Mouse (Mus musculus) megakaryocyte-erythroid progenitor cell, adult 5-6 weeks (primary cell): Measurements from ENCODE around the gene Bmf. TPM values are rescaled to one million over a fixed set of nuclear protein-coding genes. Genes with fewer than 3 reads are reported as not detected.

Experiments used
- ATAC-seq: replicated peaks from 2 replicates; pipeline ENCODE4 v1.8.0; 2016; ENCODE audit warnings: mild to moderate bottlenecking, inconsistent platforms; ENCODE audit not compliant: severe bottlenecking, poor library complexity, low FRiP score, low TSS enrichment
- total RNA-seq, 2 experiments: library from RNA; stranded (forward) in 1 of 2; stranded (reverse) in 1 of 2; fragments of 200-1000, 215-1000 nt in 1 of 2; fragments of >200 nt in 1 of 2; fragmentation: Nextera tagmentation in 1 of 2; gene quantifications; 2 replicates each; pipeline ENCODE4 v1.2.3; 2014 to 2017

Bmf gene
- total RNA-seq, 2 experiments from 2014 or later: 1.2 to 2.1 TPM

DNA sequence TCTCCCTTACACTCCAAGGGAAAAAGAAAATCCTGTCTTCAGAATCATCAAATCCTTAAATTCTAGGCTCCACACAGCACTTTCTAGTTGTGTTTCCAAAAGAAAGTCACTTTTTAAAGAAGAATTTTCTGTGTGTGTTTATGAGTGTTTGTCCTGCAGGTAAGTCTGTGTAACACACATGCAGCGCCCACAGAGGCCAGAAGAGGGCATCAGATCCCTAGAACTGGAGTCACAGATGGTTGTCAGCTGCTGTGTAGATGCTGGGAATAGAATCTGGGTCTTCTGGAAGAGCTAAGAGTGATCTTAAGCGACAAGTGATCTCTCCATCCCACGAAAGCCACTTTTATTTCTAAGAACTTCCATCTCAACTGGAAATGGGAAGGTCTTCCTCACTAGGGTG, 61.7 kb downstream of the Bmf start:
- no peak for ATAC-seq

DNA sequence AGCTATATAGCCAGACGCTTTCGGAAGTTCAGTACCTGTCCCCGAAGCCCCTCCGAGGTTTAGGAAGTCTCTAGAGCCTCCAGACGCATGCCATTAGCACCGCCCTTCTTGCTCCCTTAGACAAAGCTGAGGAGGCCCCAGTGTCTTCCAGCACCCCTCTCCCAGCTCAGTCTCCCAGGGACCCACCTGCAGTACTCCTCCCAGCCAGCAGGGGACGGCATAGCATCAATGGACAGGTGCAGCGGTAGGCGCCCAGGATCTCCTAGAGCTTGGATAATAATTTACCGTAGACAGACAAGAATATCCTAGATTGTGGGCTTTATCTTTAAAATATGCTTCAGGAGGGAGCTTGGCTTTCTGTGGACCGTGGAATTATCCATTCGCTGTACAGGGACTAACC, 62.6 kb downstream of the Bmf start:
- ATAC-seq: peak; percentile 86

DNA sequence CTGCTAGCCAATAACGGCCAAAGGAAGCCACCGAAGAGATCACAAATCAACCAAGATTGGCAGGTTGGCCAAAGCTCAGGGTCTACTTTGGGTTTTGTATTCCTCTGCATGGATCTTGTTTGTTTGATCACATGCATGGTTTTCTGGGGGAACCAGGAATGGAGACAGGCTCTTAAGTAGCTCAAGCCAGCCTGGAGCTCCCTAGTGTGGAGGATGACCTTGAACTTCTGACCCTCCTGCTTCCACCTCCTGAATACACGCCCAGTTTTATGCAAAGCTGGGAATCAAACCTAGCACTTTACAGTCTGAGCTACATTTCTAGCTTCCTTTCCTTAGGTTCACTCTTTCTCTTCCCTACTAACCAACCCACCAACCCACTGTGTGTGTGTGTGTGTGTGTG, 64.1 kb downstream of the Bmf start:
- ATAC-seq: no peak

DNA sequence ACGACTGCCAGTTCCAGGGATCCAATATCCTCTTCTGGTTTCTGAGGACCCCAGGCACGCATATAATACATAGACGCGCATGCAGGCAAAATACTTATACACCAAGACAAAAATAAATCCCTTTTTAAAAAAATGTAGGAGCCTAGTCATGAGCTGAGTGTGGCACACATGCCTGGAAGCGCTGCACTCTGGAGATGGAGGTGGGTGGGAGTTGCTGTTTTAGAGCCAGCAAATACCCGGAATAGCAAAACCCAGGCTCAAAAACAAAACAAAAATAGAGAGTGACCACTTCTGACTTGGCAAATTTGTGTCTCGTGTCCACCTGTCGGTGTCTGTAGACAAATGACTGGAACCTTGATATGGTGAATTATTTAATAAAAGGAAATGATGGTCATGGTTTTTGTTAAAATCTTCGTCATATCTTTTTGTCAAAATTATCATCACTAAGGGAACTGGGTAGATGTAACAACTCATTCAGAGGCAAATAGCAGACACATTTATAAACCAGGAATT, 65.0 kb downstream of the Bmf start:
- no peak for ATAC-seq

DNA sequence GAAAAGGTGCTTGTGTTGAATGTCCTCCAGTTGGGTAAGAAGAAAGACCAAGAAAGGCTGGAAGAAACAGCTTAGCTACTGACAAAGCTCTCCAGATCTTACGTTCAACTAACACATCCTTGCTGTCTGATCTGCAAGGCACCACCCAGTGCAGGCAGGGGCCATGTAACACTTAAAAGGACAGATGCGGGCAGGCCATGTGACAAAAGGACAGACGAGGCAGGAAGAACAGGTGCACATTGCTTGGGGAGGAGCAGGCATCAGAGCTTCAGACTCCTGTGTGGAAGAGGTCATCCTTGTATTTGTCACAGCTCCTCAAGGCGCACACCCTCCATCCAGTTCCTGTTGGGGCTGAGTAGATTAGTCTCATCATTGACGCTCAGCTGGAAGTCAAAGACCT, 66.5 kb downstream of the Bmf start:
- no peak for ATAC-seq

DNA sequence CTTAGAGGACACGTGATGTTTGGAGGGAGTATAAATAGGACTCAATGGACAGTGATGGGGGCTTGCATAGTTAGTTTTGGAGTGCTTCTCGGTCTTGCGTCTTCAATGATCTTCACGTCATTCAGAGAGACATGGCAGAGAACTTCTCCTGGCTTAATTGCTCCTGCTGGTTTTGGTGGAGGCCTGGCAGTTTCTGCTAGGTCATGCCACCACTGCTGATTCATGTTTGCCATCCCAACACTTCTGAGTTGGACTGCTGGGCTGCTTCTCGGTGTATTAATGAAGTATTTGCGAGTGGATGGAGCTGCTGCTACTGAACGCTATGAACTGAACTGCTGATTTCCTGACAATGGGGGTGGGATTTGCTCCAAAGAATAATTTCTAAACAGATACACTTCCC, 68.6 kb downstream of the Bmf start:
- no peak for ATAC-seq

DNA sequence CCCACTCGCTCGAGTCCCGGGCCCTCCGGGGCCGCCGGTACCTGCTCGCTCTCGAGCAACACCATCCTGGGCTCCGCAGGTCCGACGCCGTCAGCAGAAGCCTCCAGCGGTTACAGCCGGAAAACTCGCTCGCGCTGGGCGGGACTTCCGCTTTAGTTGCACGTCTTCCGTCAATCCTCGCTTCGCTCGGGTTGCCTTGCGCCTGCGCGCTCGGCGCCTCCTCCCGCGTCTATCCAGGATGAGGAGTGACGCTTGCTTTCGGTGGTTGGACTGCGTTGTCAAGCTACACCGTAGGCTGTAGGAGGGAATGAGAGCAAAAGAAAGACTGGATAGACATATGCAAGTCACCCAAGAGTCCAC, 70.0 kb downstream of the Bmf start, which contains the start of gene Srp14:
Gene Srp14, minus strand, starts transcription at position 162 of the 360 bp plus-strand sequence.
- ATAC-seq: peak; percentile 97

DNA sequence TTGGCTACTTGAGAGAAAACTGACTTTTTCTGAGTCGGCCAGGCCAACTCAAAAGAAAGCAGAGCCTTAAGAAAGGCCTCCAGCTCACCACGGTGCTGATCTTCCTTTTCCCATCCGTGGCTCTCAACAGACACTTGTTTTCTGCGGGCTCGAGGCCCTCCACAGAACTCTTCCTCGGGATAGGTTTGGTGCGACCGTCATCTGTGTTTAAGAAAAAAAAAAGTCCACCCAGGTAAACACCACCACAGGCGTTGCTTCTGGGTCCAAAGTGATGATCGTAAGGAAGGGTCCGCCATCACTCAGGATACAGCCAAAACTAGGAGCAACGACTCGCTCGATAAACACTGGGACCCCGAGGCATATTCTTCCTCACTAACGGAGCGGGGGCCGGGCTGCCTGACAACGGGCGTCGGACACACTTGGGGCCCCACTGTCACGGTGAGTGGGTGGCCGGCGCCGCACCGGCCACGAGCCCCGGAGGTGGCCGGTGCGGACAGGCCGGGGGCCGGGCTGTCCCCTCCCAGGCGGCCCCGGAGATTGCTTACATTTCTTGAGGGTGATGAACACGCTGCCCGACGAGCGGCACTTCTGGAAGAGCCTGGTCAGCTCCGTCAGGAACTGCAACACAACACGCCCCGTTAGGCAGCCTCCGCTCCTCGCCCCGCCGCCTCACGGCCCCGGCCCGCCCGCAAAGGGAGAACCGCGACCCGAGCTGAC, 70.5 kb downstream of the Bmf start:
- ATAC-seq: peak; percentile 13; the same call in 1 of the 2 replicates

Other genes starting within 250 kb of the Bmf start
- not detected in 2 replicates for gene Gpr176, start 176.3 kb downstream of the Bmf start, total RNA-seq (2014; fragmentation: Nextera tagmentation)
- gene Gpr176, start 176.3 kb downstream of the Bmf start, total RNA-seq (2017): not detected in 2 replicates
- gene Eif2ak4, start 161.1 kb downstream of the Bmf start, total RNA-seq (2014; fragmentation: Nextera tagmentation): 18.1 and 21.0 TPM in 2 replicates
- gene Eif2ak4, start 161.1 kb downstream of the Bmf start, total RNA-seq (2017): 12.6 and 17.9 TPM in 2 replicates
- gene Srp14, start 70.0 kb downstream of the Bmf start, total RNA-seq (2014; fragmentation: Nextera tagmentation): 137 and 155 TPM in 2 replicates
- gene Srp14, start 70.0 kb downstream of the Bmf start, total RNA-seq (2017): 129 and 225 TPM in 2 replicates
- 51.3 and 64.1 TPM in 2 replicates for gene Bub1b, start 48.5 kb upstream of the Bmf start, total RNA-seq (2014; fragmentation: Nextera tagmentation)
- 89.9 and 103 TPM in 2 replicates for gene Bub1b, start 48.5 kb upstream of the Bmf start, total RNA-seq (2017)
- gene Pak6, start 113.6 kb upstream of the Bmf start, total RNA-seq (2014; fragmentation: Nextera tagmentation): 0.55 and 0.77 TPM in 2 replicates
- gene Pak6, start 113.6 kb upstream of the Bmf start, total RNA-seq (2017): 1.0 and 1.4 TPM in 2 replicates
- not detected in 2 replicates for gene Ankrd63, start 154.3 kb upstream of the Bmf start, total RNA-seq (2014; fragmentation: Nextera tagmentation)
- 0.15 and 0.19 TPM in 2 replicates for gene Ankrd63, start 154.3 kb upstream of the Bmf start, total RNA-seq (2017)
- 12.9 and 24.3 TPM in 2 replicates for gene Plcb2, start 178.8 kb upstream of the Bmf start, total RNA-seq (2014; fragmentation: Nextera tagmentation)
- 6.2 and 16.3 TPM in 2 replicates for gene Plcb2, start 178.8 kb upstream of the Bmf start, total RNA-seq (2017)
- gene Inafm2, start 196.1 kb upstream of the Bmf start, total RNA-seq (2014; fragmentation: Nextera tagmentation): 14.5 and 20.5 TPM in 2 replicates
- gene Inafm2, start 196.1 kb upstream of the Bmf start, total RNA-seq (2017): 10.1 and 13.9 TPM in 2 replicates
- gene Ccdc9b, start 213.0 kb upstream of the Bmf start, total RNA-seq (2014; fragmentation: Nextera tagmentation): 0.27 and 1.5 TPM in 2 replicates
- gene Ccdc9b, start 213.0 kb upstream of the Bmf start, total RNA-seq (2017): 0.09 and 1.3 TPM in 2 replicates
- not detected in 2 replicates for gene Phgr1, start 223.1 kb upstream of the Bmf start, total RNA-seq (2014; fragmentation: Nextera tagmentation)
- gene Phgr1, start 223.1 kb upstream of the Bmf start, total RNA-seq (2017): not detected in 2 replicates
- gene Disp2, start 230.0 kb upstream of the Bmf start, total RNA-seq (2014; fragmentation: Nextera tagmentation): not detected in 2 replicates
- gene Disp2, start 230.0 kb upstream of the Bmf start, total RNA-seq (2017): not detected in 2 replicates